Mouse (Mus musculus): ENCODE data around the gene Aldh1a7. TPM values are rescaled to one million over a fixed set of nuclear protein-coding genes. Genes with fewer than 3 reads are reported as not detected.
"Not testable (repeated sequence)": the region's sequence is repeated elsewhere in the genome, so short reads cannot be mapped to it uniquely, and the experiment has no call there.

Gene Aldh1a7
- total and polyA plus RNA-seq, 2 experiments, result 67.2 to 198 TPM

DNA sequence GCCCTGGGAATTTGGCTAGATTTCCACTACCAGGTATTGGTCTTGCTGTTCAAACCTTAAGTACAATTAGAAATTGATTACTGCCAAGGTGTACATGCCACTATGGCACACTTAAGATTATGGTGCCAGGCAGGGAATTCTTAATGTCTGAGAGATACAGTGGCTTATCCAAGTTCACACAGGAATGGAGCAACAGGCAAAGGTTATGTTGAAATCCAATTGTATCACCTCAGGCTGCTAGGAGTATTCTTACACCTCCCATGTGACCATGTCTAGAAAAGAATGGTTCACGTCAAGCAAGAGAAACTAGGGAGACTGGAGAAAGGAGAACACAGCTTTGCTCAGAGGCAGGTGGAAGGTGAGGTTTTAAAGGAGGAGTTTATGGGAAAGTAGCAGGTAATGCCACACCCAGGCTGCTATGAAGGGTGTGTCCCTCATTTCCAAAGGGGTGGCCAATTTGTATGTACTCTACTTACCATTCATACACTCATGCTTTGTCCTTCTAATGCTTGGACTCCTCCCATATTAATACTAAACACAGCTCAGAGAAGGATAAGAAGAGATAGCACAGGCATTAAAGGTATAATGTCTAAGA is 74.2 kb downstream of the Aldh1a7 start:
- H3K36me3 ChIP-seq (ENCODE audit: control insufficient read depth, insufficient read depth, low read length), result no peaks in the 10 kb centered on the region
- peaks cover 13% of the 10 kb centered on the region for H3K4me1 ChIP-seq (ENCODE audit: control insufficient read depth, insufficient read depth, low read length)
- no peak overlapping the region; the same call in 1 of the 2 replicates for H3K27ac ChIP-seq (replicated peaks; ENCODE audit: insufficient read depth, low read depth, low read length)
- no peak for TF ChIP-seq CTCF (IDR thresholded peaks at IDR 0.05; ENCODE audit: low read depth, low read length)
- no peak for TF ChIP-seq POLR2A (IDR thresholded peaks at IDR 0.05; ENCODE audit: extremely low read depth, insufficient read depth, low read length)
- no peak overlapping the region for H3K4me3 ChIP-seq (ENCODE audit: insufficient read depth, low read depth, low read length)
- no peaks in the 10 kb centered on the region for H3K79me2 ChIP-seq (ENCODE audit: control insufficient read depth, insufficient read depth, low read length)
- H3K9ac ChIP-seq (ENCODE audit: low read depth, low read length), result no peak overlapping the region
- no peaks in the 10 kb centered on the region for H3K27me3 ChIP-seq (ENCODE audit: control insufficient read depth, insufficient read depth, low read length)
- DNase-seq (ENCODE audit: extremely low read depth, low read depth, low spot score), result peak; percentile 74
- 24% methylated on average over 1 of the region's 1 CpGs for WGBS

DNA sequence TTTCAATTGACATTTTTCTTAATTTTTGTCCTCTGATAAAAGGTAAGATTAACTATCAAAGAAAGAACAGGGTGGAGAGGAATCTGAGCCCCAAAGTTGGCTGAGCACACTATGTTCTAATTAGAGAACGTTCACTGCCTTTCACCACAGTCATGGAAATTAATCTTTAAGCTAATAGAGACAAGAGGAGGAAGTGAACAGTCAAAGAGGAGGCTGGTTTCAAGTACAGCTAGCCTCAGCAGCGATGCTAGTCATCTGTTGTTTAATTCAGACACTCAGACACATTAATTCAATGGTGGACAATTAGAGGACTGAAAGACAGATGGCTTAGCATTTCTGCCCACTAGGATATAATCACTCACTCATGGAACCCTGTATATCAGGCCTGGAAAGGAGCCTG is 77.4 kb downstream of the Aldh1a7 start:
- peaks cover 2% of the 10 kb centered on the region; the same call in 1 of the 2 replicates for H3K36me3 ChIP-seq (ENCODE audit: control insufficient read depth, insufficient read depth, low read length)
- H3K27me3 ChIP-seq (ENCODE audit: control insufficient read depth, insufficient read depth, low read length), result no peaks in the 10 kb centered on the region
- peak; percentile 64 for DNase-seq (ENCODE audit: extremely low read depth, low read depth, low spot score)
- TF ChIP-seq CTCF (IDR thresholded peaks at IDR 0.05; ENCODE audit: low read depth, low read length) (no peak), POLR2A (IDR thresholded peaks at IDR 0.05; ENCODE audit: extremely low read depth, insufficient read depth, low read length) (no peak)
- H3K79me2 ChIP-seq (ENCODE audit: control insufficient read depth, insufficient read depth, low read length), result no peaks in the 10 kb centered on the region
- no peak overlapping the region for H3K4me3 ChIP-seq (ENCODE audit: insufficient read depth, low read depth, low read length)
- H3K9ac ChIP-seq (ENCODE audit: low read depth, low read length), result no peak overlapping the region
- WGBS, result 18% methylated on average over 2 of the region's 2 CpGs
- no peak overlapping the region for H3K27ac ChIP-seq (replicated peaks; ENCODE audit: insufficient read depth, low read depth, low read length)
- peaks cover 11% of the 10 kb centered on the region for H3K4me1 ChIP-seq (ENCODE audit: control insufficient read depth, insufficient read depth, low read length)

DNA sequence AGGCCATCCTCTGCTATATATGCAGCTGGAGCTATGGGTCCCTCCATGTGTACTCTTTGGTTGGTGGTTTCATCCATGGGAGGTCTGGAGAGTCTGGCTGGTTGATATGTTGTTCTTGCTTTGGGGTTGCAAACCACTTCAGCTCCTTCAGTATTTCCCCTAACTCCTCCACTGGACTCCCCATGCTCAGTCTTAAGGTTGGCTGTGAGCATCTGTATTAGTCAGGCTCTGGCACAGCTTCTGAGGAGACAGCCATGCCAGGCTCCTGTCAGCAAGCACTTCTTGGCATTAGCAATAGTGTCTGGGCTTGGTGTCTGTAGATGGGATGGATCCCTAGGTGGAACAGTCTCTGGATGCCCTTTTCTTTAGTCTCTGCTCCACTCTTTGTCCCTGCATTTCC is 79.9 kb downstream of the Aldh1a7 start:
- H3K4me3 ChIP-seq (ENCODE audit: insufficient read depth, low read depth, low read length); DNase-seq (ENCODE audit: extremely low read depth, low read depth, low spot score); H3K27me3 ChIP-seq (ENCODE audit: control insufficient read depth, insufficient read depth, low read length); H3K9ac ChIP-seq (ENCODE audit: low read depth, low read length); H3K79me2 ChIP-seq (ENCODE audit: control insufficient read depth, insufficient read depth, low read length); H3K27ac ChIP-seq (replicated peaks; ENCODE audit: insufficient read depth, low read depth, low read length); H3K4me1 ChIP-seq (ENCODE audit: control insufficient read depth, insufficient read depth, low read length): not testable (repeated sequence)
- H3K36me3 ChIP-seq (ENCODE audit: control insufficient read depth, insufficient read depth, low read length), result peaks cover 23% of the 10 kb centered on the region

DNA sequence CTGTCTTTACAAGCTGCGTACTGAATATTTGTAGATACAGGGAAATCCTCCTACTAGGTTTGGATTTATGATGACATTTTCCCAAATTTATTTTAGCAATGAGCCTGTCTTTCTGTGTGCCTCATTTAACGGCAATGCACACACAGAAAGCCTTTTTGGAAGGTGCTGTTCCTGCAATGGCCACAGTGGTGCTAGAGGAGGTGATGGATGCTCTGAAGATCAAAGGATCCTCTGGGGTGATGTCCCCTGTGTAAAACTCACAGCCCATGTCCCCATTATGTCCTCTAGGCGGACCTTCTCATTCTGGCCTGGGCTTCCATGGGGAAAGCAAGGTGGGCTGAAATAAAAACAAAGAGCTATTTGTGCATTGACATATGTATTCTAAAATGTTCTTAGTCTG is 83.0 kb downstream of the Aldh1a7 start:
- no peak for DNase-seq (ENCODE audit: extremely low read depth, low read depth, low spot score)
- no peak for TF ChIP-seq POLR2A (IDR thresholded peaks at IDR 0.05; ENCODE audit: extremely low read depth, insufficient read depth, low read length)
- TF ChIP-seq CTCF (IDR thresholded peaks at IDR 0.05; ENCODE audit: low read depth, low read length), result peak; percentile 21; the same call in 1 of the 2 replicates
- no peak overlapping the region for H3K27ac ChIP-seq (replicated peaks; ENCODE audit: insufficient read depth, low read depth, low read length)
- WGBS, result 82% methylated on average over 3 of the region's 3 CpGs
- no peaks in the 10 kb centered on the region for H3K79me2 ChIP-seq (ENCODE audit: control insufficient read depth, insufficient read depth, low read length)
- H3K9ac ChIP-seq (ENCODE audit: low read depth, low read length), result no peak overlapping the region
- H3K4me3 ChIP-seq (ENCODE audit: insufficient read depth, low read depth, low read length), result no peak overlapping the region
- H3K36me3 ChIP-seq (ENCODE audit: control insufficient read depth, insufficient read depth, low read length), result peaks cover 44% of the 10 kb centered on the region
- no peaks in the 10 kb centered on the region; the same call in 1 of the 2 replicates for H3K4me1 ChIP-seq (ENCODE audit: control insufficient read depth, insufficient read depth, low read length)
- H3K27me3 ChIP-seq (ENCODE audit: control insufficient read depth, insufficient read depth, low read length), result no peaks in the 10 kb centered on the region

Other genes starting within 250 kb of the Aldh1a7 start
- gene Aldh1a1, start 234.8 kb downstream of the Aldh1a7 start, total RNA-seq (2014; rRNA removed), result 515 and 885 TPM in 2 replicates
- 277 and 442 TPM in 2 replicates for gene Aldh1a1, start 234.8 kb downstream of the Aldh1a7 start, polyA plus RNA-seq (2012; rRNA removed)
- not detected in 2 replicates for gene Tmc1, start 226.6 kb upstream of the Aldh1a7 start, total RNA-seq (2014; rRNA removed)
- gene Tmc1, start 226.6 kb upstream of the Aldh1a7 start, polyA plus RNA-seq (2012; rRNA removed), result not detected in 2 replicates